Comparison of ENCODE assay signal across 8 mouse cellular contexts in the genomic region with DNA sequence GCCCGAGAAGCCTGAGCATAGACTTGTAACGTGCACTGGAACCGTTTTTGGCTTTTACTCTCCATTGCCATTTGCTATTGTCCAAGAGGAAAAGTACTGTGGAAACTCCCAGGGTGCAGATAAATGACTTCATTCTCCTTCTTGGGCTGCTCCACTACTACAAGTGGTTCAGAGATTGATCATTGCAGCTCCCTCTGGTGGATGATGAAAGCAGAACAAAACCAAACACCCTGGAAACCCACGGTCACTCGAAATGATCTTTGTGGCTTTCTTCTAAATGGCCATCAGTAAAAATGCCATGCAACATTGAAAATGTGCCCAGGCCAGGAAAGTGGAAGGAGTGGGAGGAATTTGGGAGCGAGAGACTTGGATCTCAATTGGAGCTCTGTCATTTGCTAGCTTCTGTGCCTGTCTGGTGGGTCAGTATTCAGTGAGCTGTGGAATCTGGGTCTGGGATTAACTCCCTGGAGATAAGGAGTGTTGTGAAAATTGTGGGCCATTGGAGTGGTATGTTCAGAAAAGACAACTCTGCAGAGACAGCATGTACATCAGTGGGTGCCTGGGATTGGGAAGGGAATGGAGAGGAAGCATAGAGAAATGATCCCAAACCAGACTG.
DNase-seq lines count a peak whose midpoint lies in the region; ATAC-seq and TF ChIP-seq lines count a peak whose summit lies in the region.

No protein-coding gene starts in this region.

- no peak overlapping the region for H3K4me2 ChIP-seq in hindbrain, postnatal 0 days (ENCODE audit: low read depth, low read length)

- H3K9me3 ChIP-seq in hindbrain, postnatal 0 days (ENCODE audit: low read length), result no peaks in the 10 kb centered on the region
- H3K9me3 ChIP-seq in midbrain, embryonic 10.5 days (replicated peaks), result no peaks in the 10 kb centered on the region

- H3K4me3 ChIP-seq in thymus, adult 2 months (ENCODE audit: control insufficient read depth, insufficient read depth, low read length), result no peak overlapping the region
- H3K4me3 ChIP-seq in hindbrain, postnatal 0 days (ENCODE audit: low read length), result no peak overlapping the region
- H3K4me3 ChIP-seq in midbrain, embryonic 10.5 days, result no peak overlapping the region

- 25% methylated on average over 6 of the region's 6 CpGs for WGBS in thymus, adult 2 months
- 21% methylated on average over 6 of the region's 6 CpGs for WGBS in hindbrain, postnatal 0 days
- 45% methylated on average over 6 of the region's 6 CpGs for WGBS in midbrain, embryonic 10.5 days

- H3K27ac ChIP-seq in thymus, adult 2 months (ENCODE audit: control insufficient read depth, insufficient read depth, low read length), result no peak overlapping the region
- no peak overlapping the region for H3K27ac ChIP-seq in hindbrain, postnatal 0 days
- H3K27ac ChIP-seq in midbrain, embryonic 10.5 days (replicated peaks), result no peak overlapping the region

- no peak for TF ChIP-seq CTCF in thymus, adult 2 months (IDR thresholded peaks at IDR 0.05; ENCODE audit: borderline replicate concordance, control insufficient read depth, extremely low read depth, insufficient read depth, low read length, poor library complexity)
- TF ChIP-seq CTCF in hindbrain, postnatal 0 days (IDR thresholded peaks at IDR 0.05; ENCODE audit: low read depth), result peak; percentile 82

- ATAC-seq in hindbrain, postnatal 0 days, result peak; percentile 86

- peak; percentile 25 for DNase-seq in thymus, adult 2 months
- DNase-seq in thymus, adult 18-20 months, result no peak
- peak; percentile 69 for DNase-seq in cerebellum, adult 9-11 months
- peak; percentile 42 to 76 for DNase-seq in frontal cortex, postnatal 36 days (ENCODE audit: low spot score in 2 of 2)
- peak; percentile 87 for DNase-seq in hindbrain, postnatal 0 days (ENCODE audit: low spot score)
- peak; percentile 16 to 54 for DNase-seq in layer of hippocampus, postnatal 25 days (ENCODE audit: extremely low spot score in 1 of 2, low spot score in 1 of 2)
- DNase-seq in midbrain, embryonic 10.5 days (ENCODE audit: low spot score), result peak; percentile 35
- DNase-seq in skeletal muscle tissue, adult 2 months (ENCODE audit: low read depth, low spot score), result peak; percentile 78

- no peaks in the 10 kb centered on the region for H3K4me1 ChIP-seq in thymus, adult 2 months (replicated peaks; ENCODE audit: control insufficient read depth, insufficient read depth, low read length)
- H3K4me1 ChIP-seq in hindbrain, postnatal 0 days (ENCODE audit: insufficient read depth, low read length), result 0 out of 2 replicates have a peak, but pooled peaks cover 3% of the 10 kb centered on the region
- no peaks in the 10 kb centered on the region for H3K4me1 ChIP-seq in midbrain, embryonic 10.5 days

- no peak overlapping the region for H3K9ac ChIP-seq in hindbrain, postnatal 0 days (replicated peaks; ENCODE audit: low read length)

- H3K36me3 ChIP-seq in thymus, adult 2 months (ENCODE audit: control insufficient read depth, insufficient read depth, low read length), result no peaks in the 10 kb centered on the region
- no peaks in the 10 kb centered on the region for H3K36me3 ChIP-seq in hindbrain, postnatal 0 days (ENCODE audit: insufficient read depth, low read length)
- no peaks in the 10 kb centered on the region for H3K36me3 ChIP-seq in midbrain, embryonic 10.5 days

- TF ChIP-seq POLR2A in thymus, adult 2 months (IDR thresholded peaks at IDR 0.05; ENCODE audit: control insufficient read depth, extremely low read depth, insufficient read depth, low read length, poor library complexity), result no peak

- H3K27me3 ChIP-seq in thymus, adult 2 months (ENCODE audit: control insufficient read depth, insufficient read depth, low read length), result no peaks in the 10 kb centered on the region
- H3K27me3 ChIP-seq in hindbrain, postnatal 0 days (ENCODE audit: insufficient read depth, low read length), result no peaks in the 10 kb centered on the region
- no peaks in the 10 kb centered on the region for H3K27me3 ChIP-seq in midbrain, embryonic 10.5 days (ENCODE audit: low read depth, poor library complexity, severe bottlenecking)

Comparison
In these comparisons a context has a peak if more than half of its experiments do, and no peak if none do; other contexts are left out.
1. DNase-seq: peak in thymus, adult 2 months (single experiment), cerebellum, adult 9-11 months (single experiment), frontal cortex, postnatal 36 days (2 of 2), hindbrain, postnatal 0 days (single experiment), layer of hippocampus, postnatal 25 days (2 of 2), midbrain, embryonic 10.5 days (single experiment) and skeletal muscle tissue, adult 2 months (single experiment); none in thymus, adult 18-20 months (0 of 2).